Mouse (Mus musculus) lung, embryonic 16.5 days (tissue): ENCODE measurements around the gene Kif18b. TPM values are rescaled to one million over a fixed set of nuclear protein-coding genes. Genes with fewer than 3 reads are reported as not detected.

Source experiments
- ATAC-seq: fragments of 200-750 bp; cut with Nextera tagmentation; 2 replicates; pipeline ENCODE4 v1.8.0; 2017; ENCODE audit warnings: low read depth, mild to moderate bottlenecking, moderate library complexity
- H3K27ac ChIP-seq: fragments of 300-500 bp; sonication (generic); 2 replicates; pipeline ENCODE4 v1.5.1; 2014; ENCODE audit warnings: mild to moderate bottlenecking, control low read depth, low read length
- H3K27me3 ChIP-seq: fragments of 300-500 bp; sonication (generic); 2 replicates; pipeline ENCODE4 v1.6.1; 2014; ENCODE audit warnings: low read depth, low read length, mixed read lengths; ENCODE audit not compliant: control insufficient read depth, insufficient read depth
- H3K36me3 ChIP-seq: fragments of 300-500 bp; sonication (generic); 2 replicates; pipeline ENCODE4 v1.6.1; 2014; ENCODE audit warnings: low read length; ENCODE audit not compliant: control insufficient read depth, insufficient read depth
- H3K4me1 ChIP-seq: fragments of 300-500 bp; sonication (generic); replicated peaks from 2 replicates; pipeline ENCODE4 v1.6.1; 2014; ENCODE audit warnings: low read length, mixed read lengths; ENCODE audit not compliant: control insufficient read depth, insufficient read depth
- H3K4me2 ChIP-seq: fragments of 300-500 bp; sonication (generic); 2 replicates; pipeline ENCODE4 v1.6.1; 2014; ENCODE audit warnings: low read depth, low read length, control low read depth
- H3K4me3 ChIP-seq: fragments of 300-500 bp; sonication (generic); 2 replicates; pipeline ENCODE4 v1.5.1; 2014; ENCODE audit warnings: mild to moderate bottlenecking, low read length, control low read depth
- H3K9ac ChIP-seq: fragments of 300-500 bp; sonication (generic); 2 replicates; pipeline ENCODE4 v1.6.1; 2014; ENCODE audit warnings: low read length, control low read depth
- H3K9me3 ChIP-seq: fragments of 300-500 bp; sonication (generic); 2 replicates; pipeline ENCODE4 v1.6.1; 2016; ENCODE audit warnings: low read length; ENCODE audit not compliant: control insufficient read depth
- WGBS: fragments of 180-500 bp; shearing (Covaris S2); extraction: QIAGEN DNeasy Blood & Tissue Kit; methylation state at CpG from one replicate; pipeline ENCODE4 v1.1.7; 2014; 5-methylcytosine and 5-hydroxymethylcytosine counted together
- polyA plus RNA-seq: library from polyadenylated mRNA; unstranded; fragments of >200 nt; fragmentation: Nextera tagmentation; extraction: Ambion mirVana; gene quantifications from 2 replicates; pipeline ENCODE4 v1.2.1, GENCODE M21; 2015

Kif18b gene
- polyA plus RNA-seq, 1 experiment from 2014 or later, result 13.7 TPM

DNA sequence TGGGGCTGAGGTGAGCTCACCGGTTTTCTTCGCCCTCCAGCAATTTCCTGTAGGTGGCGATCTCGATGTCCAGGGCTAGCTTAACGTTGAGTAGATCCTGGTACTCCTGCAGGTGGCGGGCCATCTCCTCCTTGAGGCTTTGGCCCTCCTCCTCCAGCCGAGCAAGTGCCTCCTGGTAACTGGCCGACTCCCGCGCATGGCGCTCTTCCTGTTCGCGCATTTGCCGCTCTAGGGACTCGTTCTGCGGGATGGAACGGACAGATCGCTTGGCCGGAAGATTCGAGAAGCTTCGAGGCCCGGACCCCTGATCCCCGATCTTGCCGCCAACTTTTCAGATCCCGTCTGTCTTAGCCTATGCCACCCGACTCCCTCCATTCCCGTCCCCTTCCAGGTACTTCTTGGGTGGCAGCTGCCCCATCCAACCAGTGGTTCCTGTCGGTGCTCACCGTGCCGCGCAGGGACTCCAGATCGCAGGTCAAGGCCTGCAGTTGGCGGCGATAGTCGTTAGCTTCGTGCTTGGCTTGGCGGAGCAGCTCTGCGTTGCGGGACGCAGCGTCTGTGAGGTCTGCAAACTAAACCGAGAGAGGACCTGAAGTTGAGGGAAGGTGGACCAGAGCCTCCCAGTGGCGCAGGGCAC lies 31.8 kb downstream of the Kif18b start:
- WGBS, result 2% methylated on average over 43 of the region's 43 CpGs
- peak; percentile 88 for ATAC-seq
- Histone ChIP-seq H3K4me2 (peak overlapping the region; percentile 71), H3K9ac (peak overlapping the region; percentile 64), H3K27me3 (peaks cover 16% of the 10 kb centered on the region), H3K4me3 (peak overlapping the region; percentile 45), H3K36me3 (no peaks in the 10 kb centered on the region), H3K4me1 (no peaks in the 10 kb centered on the region; the same call in 1 of the 2 replicates), H3K27ac (no peak overlapping the region), H3K9me3 (no peaks in the 10 kb centered on the region)

DNA sequence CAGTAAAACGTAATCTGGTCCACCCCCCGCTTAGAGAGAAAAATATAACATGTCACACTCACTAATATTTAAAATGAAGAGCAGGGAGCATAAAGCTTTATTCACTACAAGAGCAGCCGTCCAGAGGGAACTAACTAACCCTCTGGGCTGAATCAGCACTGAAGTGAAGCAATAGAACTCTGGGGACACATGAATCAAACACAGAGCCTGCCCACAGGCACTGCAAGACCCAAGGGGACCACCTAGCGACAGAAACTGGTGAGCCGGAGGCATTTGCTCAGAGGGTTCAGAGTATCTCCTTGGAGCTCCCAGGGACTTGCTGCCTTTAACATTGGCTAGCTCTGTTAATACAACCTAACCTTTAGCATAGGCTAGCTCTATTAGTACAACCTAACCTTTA lies 34.8 kb downstream of the Kif18b start:
- H3K9me3 ChIP-seq, result no peaks in the 10 kb centered on the region
- no peak overlapping the region for H3K4me3 ChIP-seq
- no peak overlapping the region for H3K4me2 ChIP-seq
- H3K27me3 ChIP-seq, result peaks cover 10% of the 10 kb centered on the region
- H3K9ac ChIP-seq, result no peak overlapping the region
- no peak for ATAC-seq
- no peak overlapping the region for H3K27ac ChIP-seq
- WGBS, result 65% methylated on average over 5 of the region's 5 CpGs
- no peaks in the 10 kb centered on the region; the same call in 1 of the 2 replicates for H3K4me1 ChIP-seq
- H3K36me3 ChIP-seq, result no peaks in the 10 kb centered on the region

DNA sequence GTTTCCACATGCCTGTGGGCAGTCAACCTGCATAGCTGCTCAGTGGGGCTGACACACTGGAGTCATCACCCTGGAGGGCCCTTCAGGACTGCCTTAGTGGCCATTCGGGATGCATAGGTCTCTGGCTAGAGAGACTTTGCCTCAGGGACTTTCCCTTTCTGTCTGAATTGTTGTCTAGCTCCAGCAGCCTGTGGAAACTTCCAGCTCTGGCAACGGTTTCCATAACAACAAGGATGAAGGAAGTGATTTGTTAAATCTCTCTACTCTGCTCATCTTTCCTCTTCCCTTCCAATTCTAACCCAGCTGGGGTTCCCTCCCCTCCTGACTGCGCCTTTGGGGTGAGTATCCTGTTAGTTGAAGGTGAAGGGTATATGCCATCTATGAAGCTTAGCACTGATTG lies 36.8 kb downstream of the Kif18b start:
- no peak overlapping the region for H3K4me3 ChIP-seq
- H3K27me3 ChIP-seq, result no peaks in the 10 kb centered on the region; the same call in none of the 2 replicates
- H3K4me1 ChIP-seq, result no peaks in the 10 kb centered on the region
- WGBS, result 60% methylated on average over 3 of the region's 3 CpGs
- no peak for ATAC-seq
- no peak overlapping the region for H3K27ac ChIP-seq
- H3K9me3 ChIP-seq, result no peaks in the 10 kb centered on the region
- no peak overlapping the region for H3K4me2 ChIP-seq
- H3K9ac ChIP-seq, result no peak overlapping the region
- H3K36me3 ChIP-seq, result no peaks in the 10 kb centered on the region

DNA sequence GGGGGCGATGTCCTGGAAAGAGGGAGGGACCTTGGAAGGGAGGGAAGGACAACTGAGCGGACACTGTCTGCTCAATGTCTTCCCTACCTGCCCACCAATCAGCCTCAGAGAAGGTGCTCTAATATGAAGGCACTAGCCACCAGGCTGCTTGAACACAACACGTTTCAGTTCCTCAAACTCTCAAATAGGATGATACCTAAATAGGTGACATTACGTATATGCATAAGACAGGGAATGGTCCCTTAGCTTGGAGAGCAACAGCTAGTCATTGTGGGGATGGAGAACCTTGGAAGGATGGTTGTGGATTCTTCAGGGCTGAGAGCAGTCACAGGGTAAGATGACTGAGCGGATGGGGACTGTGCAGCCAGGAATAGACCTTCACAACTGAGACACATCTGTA lies 37.5 kb downstream of the Kif18b start:
- Histone ChIP-seq H3K4me1 (no peaks in the 10 kb centered on the region), H3K27me3 (no peaks in the 10 kb centered on the region; the same call in none of the 2 replicates), H3K36me3 (no peaks in the 10 kb centered on the region), H3K4me2 (no peak overlapping the region), H3K4me3 (no peak overlapping the region), H3K27ac (no peak overlapping the region), H3K9ac (no peak overlapping the region), H3K9me3 (no peaks in the 10 kb centered on the region)
- no peak for ATAC-seq
- 79% methylated on average over 5 of the region's 5 CpGs for WGBS

DNA sequence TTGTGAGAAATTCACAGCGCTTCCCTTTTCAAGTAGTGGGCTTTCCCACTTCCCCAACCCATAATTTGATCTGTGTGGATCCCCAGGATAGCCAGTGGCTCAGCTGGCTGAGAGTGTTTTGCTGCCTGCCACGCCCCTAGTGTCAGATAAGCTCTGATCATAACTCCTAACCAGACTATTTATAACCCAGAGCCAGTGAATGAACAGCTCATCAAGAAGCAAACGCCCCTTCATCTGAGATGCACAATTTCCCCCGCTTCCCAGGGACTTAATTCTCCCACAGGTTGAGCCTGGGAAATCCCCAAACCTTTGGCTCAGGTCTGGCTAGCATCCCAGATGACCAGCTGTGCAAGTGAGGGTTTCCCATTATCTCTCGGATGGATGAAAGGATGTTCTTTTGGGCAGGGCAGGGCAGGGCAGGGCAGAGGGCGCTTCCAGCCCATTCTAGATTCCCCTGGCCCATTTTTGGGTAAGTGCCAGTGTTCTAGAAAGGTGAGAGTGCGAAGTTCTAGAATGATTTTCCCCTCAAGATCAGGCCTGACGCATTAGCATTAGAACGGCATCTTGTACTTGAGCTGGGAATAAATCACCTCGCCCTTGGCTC lies 40.2 kb downstream of the Kif18b start, which contains the start of gene Fam187a:
Gene Fam187a, plus strand, starts transcription at position 554 of the 604 bp plus-strand sequence.
- no peaks in the 10 kb centered on the region for H3K36me3 ChIP-seq
- ATAC-seq, result no peak
- H3K9me3 ChIP-seq, result no peaks in the 10 kb centered on the region
- peaks cover 10% of the 10 kb centered on the region for H3K4me1 ChIP-seq
- no peak within 1 kb of the TSS for H3K4me2 ChIP-seq
- H3K9ac ChIP-seq, result no peak within 1 kb of the TSS
- WGBS, result 50% methylated on average over 10 of the region's 10 CpGs
- no peak within 1 kb of the TSS for H3K4me3 ChIP-seq
- no peaks in the 10 kb centered on the region; the same call in none of the 2 replicates for H3K27me3 ChIP-seq
- no peak within 1 kb of the TSS for H3K27ac ChIP-seq

DNA sequence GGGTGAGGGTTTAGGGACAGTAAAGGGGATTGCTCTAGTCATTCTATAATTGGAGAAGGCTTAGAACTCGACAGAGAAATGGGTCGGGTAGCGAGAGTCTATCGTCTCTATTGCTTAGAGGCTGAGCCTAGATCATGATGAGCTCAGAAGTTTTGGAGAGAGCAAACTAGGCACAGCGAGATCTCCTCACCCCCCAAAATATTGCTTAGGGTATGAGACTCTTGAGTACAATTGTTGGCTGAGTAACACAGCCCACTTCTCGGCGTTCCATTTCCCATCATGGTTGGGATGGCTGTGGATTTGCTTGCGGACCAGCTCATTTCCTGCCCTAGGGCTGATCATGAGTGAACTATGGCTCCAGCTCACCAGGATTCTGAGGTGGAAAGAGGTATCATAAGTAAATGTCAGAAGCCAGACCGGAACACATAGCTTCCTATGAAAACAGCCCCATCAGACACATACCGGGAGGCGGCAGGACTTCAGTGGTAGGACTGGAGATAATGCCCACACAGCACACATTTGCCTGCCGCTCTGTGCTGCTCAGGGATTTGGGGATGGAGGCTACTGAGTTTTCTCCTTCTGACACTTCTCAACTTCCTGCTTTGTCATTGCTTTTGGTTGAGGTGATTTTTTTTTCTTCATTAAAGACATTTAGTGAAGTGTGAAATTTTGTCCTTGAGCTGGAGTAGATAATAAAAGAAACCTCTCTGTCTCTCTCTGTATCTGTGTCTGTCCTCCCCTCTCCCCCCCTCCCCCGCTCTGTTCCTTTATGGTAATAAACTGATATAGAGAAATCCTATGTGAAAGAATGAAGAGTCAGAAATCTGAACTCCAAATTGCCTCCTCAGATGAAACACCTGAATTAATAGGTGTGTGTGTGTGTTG lies 43.4 kb downstream of the Kif18b start:
- ATAC-seq, result peak; percentile 29; the same call in 1 of the 2 replicates
- 12% methylated on average over 13 of the region's 13 CpGs for WGBS
- H3K36me3 ChIP-seq, result peaks cover 6% of the 10 kb centered on the region
- H3K27ac ChIP-seq, result no peak overlapping the region; the same call in 1 of the 2 replicates
- peak overlapping the region; percentile 87 for H3K9ac ChIP-seq
- peak overlapping the region; percentile 69 for H3K4me2 ChIP-seq
- peak overlapping the region; percentile 90 for H3K4me3 ChIP-seq
- no peaks in the 10 kb centered on the region for H3K9me3 ChIP-seq
- peaks cover 16% of the 10 kb centered on the region for H3K4me1 ChIP-seq
- H3K27me3 ChIP-seq, result no peaks in the 10 kb centered on the region; the same call in none of the 2 replicates

DNA sequence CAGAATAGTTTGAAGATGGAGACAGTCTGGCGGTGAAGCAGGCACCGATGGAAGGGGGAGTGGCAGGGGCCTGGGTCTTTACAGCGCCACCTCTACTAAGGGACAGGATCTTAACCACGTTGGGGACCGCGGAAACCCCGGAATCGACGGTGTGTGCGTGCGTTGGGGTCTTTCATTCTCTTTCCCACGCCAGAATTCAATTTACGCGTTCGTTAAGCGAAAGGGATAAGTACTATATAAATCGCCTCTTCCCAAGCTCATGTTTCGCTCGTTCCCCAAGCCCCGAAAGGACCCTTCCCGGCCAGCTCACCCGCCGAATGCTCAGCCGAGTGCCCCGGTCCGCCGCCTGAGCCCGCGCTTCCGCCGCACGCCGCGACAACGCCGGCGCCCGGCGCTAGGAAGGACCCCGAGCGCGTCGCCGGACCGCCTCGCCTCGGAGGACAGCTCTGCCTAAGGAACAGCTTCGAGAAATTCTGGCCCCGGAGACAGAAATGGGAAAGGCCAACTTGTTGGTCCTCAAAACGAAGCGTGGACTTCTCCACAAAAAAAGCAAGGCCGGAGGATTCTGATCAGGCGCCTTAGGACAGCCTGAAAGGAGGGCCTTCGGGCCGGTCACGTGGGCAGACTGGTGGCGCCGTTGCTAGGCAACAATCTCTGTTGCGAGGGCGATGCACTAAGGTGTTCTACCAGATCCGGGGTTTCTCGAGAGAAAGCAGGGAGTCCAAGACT lies 44.2 kb downstream of the Kif18b start, which contains the start of the genes Eftud2 and Ccdc103:
Gene Eftud2, minus strand, starts transcription at position 401 of the 729 bp plus-strand sequence.
Gene Ccdc103, plus strand, starts transcription at position 620 of the 729 bp plus-strand sequence.
- Histone ChIP-seq H3K4me3 (peak within 1 kb of the TSS; percentile 90), H3K9ac (peak within 1 kb of the TSS; percentile 87), H3K4me2 (peak within 1 kb of the TSS; percentile 69), H3K36me3 (peaks cover 10% of the 10 kb centered on the region), H3K27ac (peak within 1 kb of the TSS; percentile 76), H3K9me3 (no peaks in the 10 kb centered on the region), H3K27me3 (no peaks in the 10 kb centered on the region; the same call in 1 of the 2 replicates), H3K4me1 (peaks cover 16% of the 10 kb centered on the region)
- under 1% methylated on average over 60 of the region's 62 CpGs for WGBS
- peak; percentile 93 for ATAC-seq

DNA sequence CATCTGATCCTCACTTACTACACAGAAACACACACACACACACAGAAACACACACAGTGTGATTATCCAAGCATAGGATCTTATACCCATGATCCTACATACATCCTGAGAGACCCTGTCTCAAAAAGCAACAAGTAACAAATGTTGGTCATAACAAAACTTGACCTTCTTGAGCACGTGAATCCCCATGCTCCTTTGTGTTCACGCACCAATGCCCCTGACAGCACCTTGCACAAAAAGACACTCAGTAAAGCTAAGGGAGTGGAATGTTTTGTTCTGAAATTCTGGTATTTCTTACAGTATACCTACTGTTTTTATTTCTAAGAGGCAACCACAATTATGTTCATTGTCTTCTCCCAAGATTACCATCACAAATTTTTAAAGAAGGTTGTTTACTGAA lies 45.4 kb downstream of the Kif18b start:
- H3K27ac ChIP-seq, result no peak overlapping the region
- peaks cover 16% of the 10 kb centered on the region for H3K4me1 ChIP-seq
- peak overlapping the region; percentile 69; the same call in 1 of the 2 replicates for H3K4me2 ChIP-seq
- H3K4me3 ChIP-seq, result no peak overlapping the region
- ATAC-seq, result no peak
- no peak overlapping the region for H3K9ac ChIP-seq
- 75% methylated on average over 2 of the region's 2 CpGs for WGBS
- H3K9me3 ChIP-seq, result no peaks in the 10 kb centered on the region
- H3K27me3 ChIP-seq, result no peaks in the 10 kb centered on the region; the same call in 1 of the 2 replicates
- H3K36me3 ChIP-seq, result peaks cover 16% of the 10 kb centered on the region
